Mouse (Mus musculus) left cerebral cortex, adult 9 months (tissue): ENCODE data around the gene Zfp692.
A peak's percentile ranks its signal among the peaks of the same experiment; 100 is the strongest.

Experiments used
- DNase-seq, 2 experiments: peaks; one replicate each; pipeline ENCODE4 v3.0.0; 2022; ENCODE audit warnings: low spot score in 2 of 2

Gene Zfp692

DNA sequence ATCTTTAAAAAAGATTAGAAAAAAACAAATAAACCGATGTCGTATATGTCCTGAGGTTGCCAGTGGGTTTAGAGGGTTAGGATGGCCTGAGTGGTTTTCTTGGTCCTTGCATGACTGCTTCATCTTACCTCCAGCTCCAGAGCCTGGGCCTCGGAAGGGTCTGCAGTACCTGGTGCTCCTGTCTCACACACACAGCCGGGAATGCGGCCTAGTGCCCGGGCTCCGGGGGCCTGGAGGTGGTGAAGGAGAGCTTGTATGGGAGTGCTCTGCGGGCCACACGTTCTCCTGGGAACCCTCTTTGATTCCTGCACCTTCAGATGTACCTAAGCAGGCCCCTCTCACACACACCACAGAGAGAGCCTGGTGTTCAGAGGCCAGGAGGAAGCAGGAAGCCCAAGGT lies 1.8 kb downstream of the Zfp692 start:
- no peak for DNase-seq

DNA sequence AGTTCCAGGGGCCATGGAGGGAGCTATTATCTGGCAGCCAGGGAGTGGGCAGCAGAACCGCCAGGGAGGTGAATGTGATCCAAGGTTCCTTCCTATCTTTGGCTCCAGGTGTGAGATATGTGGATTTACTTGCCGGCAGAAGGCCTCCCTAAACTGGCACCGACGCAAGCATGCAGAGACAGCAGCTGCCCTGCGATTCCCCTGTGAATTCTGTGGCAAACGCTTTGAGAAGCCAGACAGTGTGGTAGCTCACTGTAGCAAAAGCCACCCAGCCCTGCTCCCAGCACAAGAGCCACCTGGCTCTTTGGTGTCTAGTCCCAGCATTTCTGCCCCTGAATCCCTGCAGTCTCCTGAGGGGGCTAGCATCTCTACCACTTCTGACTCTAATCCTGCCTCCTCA lies 7.2 kb downstream of the Zfp692 start:
- no peak for DNase-seq

DNA sequence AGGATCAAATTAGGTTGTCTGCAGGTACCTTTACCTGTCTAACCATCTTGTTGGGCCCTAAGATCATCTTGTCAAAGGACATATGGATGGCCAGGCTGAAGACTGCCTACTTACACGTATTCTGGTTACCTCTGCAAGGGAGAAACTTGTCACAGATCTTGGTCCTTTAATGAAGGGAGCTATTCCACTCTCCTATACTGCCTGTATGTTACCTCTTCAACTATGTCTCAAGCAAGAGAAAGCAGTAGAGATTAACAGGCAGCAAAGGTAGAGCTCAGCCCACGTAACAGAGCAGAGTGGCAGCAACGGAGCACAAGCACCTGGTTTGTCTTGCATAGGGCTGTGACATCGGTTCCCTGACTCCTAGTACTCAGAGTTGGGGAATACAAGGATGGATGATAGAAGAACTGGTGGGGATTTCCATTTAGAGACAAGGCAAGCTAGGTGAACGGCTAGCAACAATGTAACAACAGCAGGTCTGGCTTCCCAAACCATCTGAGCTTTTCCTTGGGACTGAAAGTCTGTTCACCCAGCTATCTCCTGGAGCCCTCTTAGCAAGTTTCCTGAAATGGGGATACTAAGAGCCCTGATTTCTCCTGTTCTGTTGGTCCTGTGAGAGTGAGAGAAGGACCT lies 8.8 kb downstream of the Zfp692 start:
- no peak for DNase-seq

DNA sequence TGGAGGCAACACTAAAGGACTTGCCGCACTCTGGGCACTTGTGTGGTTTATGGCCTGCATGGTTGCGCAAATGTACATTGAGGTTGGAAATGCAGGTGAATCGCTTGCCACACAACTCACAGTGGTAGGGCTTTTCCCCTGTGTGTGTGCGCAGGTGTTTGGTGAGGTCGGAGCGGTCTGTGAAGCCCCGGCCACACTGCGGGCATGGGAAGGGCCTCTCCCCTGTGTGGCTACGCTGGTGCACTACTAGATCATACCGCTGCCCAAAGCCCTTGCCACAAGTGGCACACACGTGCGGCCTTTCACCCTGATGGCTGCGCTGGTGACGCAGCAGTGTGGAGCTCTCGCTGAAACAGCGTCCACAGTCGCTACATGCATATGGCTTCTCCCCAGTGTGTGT lies 9.5 kb downstream of the Zfp692 start:
- DNase-seq = no peak

DNA sequence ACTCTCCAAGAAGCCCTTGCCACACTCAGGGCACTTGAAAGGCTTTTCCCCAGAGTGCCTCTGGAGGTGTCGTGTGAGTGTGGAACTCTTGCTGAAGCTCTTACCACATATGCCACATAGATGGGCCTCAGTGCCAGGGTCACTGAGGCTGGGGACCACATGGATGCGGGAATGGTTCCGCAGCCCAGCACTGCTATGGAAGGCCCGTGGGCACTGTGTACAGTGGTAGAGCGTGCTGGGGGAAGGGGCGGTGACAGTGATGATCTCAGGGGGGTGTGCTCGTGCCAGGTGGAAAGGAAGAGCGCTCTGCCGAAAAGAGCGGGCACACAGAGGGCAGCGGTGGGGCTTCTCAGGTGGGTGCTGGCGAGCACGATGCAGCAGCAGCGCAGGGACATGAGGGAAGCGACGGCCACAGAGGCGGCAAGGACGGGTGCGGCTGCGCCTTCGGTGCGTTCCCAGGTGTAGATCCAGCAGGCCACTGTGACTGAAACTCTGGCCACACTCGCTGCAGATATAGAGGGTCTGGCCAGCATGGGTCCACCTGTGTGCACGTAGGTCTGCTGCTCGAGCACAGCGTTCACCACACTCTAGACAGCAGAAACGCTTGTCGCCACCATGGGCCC lies 10.0 kb downstream of the Zfp692 start:
- DNase-seq = no peak

DNA sequence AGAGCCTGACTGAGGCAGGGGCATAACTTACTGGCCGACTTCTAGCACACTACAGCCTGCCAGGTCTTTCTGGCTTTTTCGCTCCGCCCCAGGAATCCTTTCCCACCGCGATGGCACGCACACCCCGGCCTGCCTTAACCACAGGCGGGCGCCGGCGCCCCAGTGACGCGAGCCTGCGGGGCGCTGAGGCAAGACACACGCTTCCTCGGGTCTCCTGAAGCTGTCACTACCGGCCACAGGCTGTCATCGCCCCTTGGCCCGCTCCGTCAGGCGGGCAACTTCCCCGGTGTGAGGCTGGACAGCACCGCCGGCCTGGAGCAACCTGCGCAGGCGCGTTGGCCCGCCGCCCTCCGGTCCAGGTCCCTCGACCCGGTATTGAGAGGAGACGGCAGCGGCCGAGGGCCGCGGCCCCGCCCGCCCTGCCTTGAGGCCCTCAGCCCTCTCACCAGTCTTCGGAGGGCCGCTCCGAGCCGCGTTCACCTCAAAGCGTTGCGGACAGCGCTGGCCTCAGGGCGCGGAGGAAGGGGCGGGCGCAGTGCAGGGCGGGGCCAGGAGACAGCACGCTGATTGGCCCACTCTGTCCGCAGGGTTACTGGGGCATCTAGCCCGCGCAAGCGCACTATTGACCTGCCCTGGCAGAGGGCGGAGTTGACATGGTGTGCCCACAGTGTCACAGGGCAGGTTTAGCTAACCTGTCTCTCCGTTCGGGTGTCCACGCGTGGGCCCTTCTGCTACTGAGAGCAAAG lies 16.1 kb downstream of the Zfp692 start:
- DNase-seq = peak; percentile 89 to 96

DNA sequence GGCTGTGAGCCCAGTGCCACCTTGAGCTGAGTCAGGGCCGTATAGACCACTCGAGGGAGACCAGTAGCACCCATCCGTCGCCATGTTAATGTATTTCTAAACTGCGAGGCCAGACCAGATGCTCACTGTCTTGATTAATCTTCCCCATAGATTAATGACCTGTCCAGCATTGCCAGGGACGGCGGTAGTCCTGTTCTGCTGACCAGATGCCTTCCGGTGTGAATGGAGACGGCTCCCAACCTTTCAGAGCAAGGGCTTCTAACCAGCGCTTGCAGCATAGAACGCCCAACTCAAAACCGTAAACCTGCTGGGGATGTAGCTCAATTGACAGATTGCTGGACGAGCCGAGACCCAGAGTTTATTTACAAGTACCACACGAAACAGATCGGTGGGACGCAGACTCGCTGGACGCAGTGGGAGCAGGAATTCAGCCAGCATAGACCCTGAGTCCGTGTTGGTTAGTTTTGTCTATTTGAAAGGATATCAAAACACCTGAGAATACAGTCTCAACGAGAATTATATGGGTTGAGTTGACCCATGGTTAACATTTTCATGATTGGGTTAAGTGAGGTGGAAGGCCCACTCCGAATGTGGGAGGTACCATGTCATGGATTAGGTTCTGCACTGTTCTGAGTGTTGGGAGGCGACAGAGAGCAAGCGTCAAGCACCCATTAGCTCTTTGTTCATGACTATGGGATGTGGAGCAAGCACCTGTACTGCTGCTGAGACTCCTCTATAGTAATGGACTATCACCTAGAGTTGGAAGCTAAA lies 16.9 kb downstream of the Zfp692 start:
- no peak for DNase-seq

DNA sequence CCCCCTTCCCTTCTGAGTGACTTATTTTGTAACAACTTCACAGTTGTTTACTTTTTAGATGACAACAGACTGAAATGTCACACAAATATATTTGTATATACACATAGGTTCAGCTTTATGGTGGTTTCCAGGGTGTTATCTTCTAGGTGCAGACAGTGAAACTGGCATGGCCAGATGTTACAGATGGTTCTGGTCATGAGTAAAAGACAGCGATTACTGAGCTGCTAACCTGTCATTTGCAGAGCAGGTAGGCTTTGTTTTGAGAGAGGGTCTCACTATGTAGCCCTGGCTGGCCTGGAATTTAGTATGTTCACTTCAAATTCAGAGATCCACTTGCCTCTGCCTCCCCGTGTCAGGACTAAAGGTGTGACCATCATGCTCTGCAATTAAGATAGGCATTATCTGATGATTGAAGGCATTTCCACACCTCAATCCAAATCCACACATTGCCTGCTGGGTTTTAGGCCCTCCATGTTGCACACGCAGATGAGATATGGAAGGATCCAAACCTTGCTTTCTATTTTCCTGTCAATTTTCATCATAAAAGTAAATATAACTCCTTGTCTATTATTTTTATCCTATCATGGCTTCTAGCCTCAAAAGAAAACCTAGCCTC lies 17.9 kb downstream of the Zfp692 start:
- DNase-seq = no peak

DNA sequence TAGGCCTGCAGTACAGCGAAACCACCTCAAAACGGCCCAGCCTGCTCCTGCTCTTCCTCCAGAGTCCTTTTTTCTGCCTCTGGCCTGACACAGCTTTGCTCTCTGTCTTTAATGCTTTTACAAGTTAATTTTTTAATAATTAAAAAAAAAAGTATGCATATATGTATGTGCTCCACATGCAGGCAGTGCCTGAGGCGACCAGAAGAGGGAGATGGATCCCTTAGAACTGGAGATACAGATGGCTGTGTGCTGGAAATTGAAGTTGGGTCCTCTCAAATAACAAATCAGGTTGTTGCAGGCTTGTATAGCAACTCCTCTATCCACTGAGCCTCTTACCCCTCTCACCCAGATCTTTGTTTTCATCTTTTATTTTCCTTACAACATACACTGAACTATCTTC lies 19.9 kb downstream of the Zfp692 start:
- no peak for DNase-seq

DNA sequence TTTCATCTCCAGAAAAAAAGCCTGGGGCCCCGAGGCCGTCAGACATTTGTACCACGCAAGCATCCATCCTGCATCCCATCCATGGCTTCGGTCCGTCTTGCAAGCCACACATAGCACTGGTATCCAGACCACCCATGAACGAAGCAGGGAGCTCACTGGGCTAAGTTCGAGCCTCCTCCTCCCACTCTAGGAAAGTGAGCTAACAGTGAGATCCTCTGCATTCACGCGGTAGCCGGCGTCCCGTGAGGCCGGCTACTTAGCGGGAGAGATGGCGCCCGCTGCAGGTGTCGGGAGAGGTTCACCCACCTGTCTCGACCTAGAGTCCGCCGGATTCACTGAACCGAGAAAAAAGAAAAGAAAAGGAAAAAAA lies 23.0 kb downstream of the Zfp692 start:
- no peak for DNase-seq

DNA sequence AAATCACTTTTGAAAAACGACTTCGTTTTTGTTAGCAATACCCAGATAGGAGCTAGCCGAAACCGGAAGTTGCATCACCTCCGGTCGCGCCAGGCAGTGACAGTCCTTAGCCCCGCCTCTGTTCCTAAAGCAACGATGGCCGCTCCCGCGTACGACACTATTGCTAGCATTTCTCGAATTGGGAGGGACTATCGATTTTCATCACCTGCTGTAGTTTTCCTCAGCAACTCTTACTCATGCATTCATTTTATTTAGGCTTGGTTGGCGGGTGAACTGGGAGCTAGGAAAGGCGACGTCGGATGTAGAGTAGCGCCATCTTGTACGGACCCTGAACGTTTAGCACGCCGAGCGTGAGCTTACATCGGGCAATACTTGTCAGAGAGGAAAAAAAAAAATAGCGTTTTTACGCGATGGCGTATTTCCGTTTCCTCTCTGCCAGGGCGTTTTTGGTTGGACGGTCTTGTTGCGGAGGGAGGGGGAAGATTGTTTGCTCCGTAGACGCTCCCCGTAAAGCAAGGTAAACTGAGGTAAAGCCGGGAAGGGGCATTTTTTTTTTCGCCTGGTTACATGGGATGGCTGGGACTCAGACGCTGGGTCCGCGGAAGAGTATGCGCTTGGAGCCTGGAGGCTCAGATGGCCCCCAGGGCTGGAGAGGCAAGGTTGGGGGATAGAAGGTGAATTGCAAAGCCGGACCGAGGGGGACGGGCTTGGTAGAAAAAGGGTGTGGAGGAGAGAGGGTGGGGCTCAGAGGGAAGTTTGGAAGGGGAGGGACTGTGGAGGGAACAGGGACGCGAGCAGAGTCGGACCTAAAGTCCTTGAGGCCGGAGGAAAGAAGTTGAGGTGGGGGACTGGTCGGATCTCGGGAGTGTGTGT lies 23.6 kb downstream of the Zfp692 start, which contains the start of the genes Zfp672 and Sh3bp5l:
TSS of gene Zfp672 (minus strand) at position 64 of the 873 bp plus-strand sequence.
TSS of gene Sh3bp5l (plus strand) at position 449 of the 873 bp plus-strand sequence.
- peak; percentile 89 to 92 for DNase-seq

DNA sequence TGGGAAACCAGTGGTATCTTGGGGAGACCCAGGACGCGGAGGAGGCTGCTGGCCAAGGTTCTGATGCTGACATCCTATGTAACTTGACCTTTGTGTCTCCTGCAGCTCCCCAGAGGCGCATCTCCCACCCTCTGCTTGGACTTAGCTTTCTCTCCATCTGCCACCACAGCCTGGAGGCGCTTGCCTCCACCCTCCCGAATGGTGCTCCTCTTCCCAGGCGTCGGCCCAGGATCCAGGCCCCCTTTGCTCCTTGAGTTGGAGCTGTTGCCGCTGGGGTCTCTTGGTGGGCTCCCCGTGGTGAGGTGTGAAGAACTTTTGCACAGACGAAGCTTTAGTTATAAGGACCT lies 24.3 kb downstream of the Zfp692 start:
- DNase-seq = no peak

DNA sequence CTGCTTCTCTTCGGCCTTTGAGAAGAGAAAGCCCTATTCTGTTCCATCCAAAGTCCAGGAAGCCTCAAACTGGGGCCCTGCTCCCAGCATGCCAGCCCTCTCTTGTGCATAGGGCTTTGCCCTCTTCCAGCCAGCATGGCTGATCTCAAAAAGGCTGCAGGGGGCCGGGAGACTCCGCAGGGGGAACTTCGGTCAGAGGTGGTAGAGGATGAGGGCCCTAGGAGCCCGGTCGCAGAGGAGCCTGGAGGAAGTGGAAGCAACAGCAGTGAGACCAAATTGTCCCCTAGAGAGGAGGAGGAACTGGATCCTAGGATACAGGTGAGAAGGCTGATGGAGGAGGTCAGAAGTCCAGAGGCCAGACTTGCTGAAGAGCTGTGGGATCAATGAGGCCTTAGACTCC lies 24.7 kb downstream of the Zfp692 start:
- DNase-seq = no peak

DNA sequence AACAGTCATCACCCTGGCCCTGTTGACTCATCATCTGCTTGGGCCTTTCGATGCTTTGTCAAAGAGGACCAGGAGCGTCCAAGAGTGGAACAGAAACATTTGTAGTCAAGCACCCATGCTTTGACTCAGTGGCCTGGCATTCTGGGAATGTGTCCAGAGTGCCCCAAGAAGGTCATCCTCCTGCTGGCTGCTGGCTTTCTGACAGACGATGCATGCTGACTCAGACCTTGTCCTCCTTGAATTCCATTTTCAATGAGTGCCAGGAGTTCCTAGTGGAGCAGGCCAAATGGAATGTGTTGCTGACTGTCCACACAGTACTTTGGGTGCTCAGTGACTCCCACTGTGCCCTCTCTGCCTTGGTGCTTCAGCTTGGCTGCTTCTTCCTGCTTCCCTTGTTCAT lies 27.9 kb downstream of the Zfp692 start:
- DNase-seq = no peak

DNA sequence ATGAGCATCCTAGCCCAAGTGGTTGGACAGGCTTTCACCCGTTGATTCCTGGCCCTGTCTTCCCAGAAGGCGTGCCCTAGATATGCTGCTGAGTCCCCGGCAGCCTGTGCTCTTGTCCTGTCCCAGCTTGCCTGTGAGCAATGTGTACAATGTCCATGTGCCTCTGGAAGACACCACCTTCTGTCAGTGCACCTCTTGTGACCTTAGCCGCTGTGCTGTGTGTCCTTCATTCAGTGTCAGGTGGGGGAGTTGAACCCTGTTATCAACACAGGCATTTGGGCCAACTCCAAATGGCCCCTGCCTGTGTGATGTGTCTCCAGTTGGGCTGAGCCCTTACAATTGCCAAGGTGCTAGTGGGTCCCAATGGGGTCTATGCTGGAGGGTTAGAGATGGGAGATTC lies 39.9 kb downstream of the Zfp692 start:
- DNase-seq = no peak

DNA sequence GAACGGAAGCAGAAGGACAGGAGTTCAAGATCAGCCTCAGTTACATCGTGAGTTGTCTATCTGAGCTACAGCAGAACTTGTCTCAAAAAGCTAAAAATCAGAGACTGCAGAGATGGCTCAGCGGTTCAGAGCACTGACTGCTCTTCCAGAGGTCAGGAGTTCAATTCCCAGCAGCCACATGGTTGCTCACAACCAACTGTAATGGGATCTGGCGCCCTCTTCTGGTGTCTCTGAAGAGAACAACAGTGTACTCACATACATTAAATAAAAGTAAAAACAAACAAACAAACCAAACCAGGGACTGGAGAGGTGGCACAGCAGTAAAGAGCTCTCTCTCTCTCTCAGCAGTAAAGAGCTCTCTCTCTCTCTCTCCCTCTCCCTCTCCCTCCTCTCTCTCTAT lies 43.8 kb downstream of the Zfp692 start:
- DNase-seq = no peak

DNA sequence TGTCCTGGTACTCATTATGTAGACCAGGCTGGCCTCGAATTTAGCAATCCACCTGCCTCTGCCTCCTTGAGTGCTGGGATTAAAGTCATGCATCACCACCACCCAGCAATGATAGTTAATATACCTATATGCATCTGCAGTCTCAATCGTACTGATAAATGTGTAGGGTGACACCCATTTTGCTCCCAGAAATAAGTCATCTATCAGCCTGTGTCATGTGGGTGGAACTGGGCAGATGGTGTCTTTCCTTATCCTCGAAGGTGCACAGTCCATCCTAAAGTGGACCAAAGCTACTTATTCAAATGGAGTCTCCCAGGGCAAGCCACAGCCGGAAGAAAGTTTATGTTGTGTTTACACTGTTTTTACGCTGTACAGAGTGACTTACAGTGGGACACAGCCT lies 44.3 kb downstream of the Zfp692 start:
- DNase-seq = no peak

DNA sequence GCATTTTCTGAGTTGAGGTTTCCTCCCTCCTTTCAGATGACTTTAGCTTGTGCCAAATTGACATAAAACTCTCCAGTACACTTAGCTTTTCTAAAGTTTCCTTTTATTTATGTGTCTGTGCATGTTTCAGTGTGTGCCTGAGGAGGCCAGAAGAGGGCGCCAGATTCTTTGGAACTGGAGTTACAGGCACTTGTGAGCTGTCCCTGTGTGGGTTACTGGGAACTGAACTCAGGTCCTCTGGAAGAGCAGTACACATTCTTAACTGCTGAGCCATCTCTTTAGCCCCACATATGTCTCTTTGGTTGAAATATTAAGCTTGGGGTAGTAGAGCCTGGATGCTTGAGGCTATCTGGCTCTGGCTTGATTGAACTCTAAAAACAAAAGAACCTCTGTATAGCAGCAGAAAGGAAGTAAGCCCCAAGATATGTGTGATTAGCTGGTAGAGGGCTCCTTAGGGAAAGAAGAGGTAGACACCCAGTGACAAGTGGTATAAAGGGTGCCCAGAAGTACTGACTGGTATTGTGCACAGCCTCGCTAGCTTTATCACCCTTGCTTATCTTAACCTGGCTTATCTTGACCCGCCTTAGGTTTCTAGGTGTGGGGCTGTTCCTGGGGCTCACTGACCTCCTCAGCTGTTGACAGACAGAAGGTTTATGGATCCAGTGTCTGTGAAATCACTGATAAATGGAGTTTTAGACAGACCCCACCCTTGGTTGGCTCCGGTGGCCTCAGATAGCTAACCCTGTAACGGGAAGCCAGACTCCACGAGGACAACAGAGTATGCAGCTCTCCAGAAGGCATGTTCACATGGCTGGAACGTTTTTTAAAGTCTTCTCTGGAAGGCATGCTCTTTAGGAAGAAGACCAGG lies 46.0 kb downstream of the Zfp692 start:
- no peak for DNase-seq

DNA sequence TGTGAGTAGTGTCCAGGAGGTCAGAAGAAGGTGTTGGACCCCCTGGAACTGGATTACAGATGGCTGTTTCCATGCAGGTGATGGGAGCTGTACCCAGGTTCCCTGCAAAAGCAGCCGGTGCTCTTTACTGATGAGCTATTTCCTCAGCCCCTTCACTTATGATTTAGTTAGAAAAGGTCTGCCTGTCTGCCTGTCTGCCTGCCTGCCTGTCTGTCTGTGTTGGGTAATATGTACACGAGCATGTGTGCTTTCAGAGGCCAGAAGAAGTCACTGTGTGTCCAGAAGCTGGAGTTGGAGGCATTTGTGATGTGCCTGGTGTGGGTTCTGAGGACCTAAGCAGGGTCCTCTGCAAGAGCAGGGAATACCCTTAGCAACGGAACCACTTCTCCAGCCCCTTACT lies 46.8 kb downstream of the Zfp692 start:
- no peak for DNase-seq

DNA sequence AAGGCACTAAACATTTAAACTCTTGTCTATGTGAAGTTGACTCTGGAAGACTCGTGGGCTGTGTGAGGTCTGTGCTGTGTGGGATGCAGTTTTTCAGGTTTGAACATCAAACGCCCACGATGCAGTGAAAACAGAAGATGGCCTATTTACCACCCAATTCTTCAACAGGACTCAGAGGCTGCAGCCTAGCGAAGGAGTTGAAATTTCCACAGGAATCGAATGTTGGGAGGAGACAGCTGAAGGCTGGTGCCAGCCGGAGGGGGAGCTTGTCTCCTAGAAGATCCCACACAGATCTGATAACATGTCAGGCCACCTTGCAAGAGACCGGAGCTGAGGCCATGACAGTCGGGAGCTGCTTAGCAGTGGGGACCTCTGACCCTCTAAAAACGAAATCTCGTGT lies 47.6 kb downstream of the Zfp692 start:
- DNase-seq = peak; percentile 35 to 68
